Mouse (Mus musculus): Measurements from ENCODE around the gene Cox6a1.
"Not testable (repeated sequence)": the region's sequence is repeated elsewhere in the genome, so short reads cannot be mapped to it uniquely, and the experiment has no call there.

Cox6a1 gene

DNA sequence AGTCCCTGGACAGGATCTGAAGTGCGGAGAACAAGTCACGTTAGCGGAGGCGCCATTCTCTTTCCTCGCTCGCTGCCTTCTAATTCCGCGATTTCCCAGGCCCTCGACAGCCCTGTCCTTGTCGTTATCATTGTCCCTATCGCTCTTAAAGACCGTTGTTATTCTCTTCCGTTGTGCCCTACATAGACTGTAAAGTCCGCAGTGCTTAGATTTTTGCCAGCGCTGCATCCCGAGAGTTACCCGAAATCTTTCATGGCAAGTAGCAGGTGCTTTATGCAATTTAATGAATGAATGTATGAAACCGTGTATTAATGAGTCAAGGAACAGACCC lies 409 bp upstream of the Cox6a1 start:
- no peak for DNase-seq (ENCODE audit: extremely low read depth, insufficient read length, low spot score)

DNA sequence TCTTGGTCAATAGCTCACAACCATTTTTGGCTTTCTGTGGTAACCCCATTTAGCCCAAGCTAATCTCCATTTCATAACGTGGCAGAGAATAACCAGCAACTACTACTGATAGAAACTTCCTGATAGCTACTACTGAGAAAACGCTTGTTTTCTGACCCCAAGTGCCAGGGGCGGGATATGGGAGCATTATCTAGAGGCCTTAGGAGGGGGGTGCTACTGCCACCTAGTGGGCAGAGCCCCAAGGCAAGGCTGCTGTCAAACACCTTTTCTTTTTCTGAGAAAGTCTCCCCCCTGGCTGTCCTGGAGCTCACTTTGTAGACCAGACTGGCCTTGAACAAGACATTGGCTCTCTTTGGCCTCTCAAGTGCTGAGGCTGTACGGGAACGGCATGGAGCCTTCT lies 1.2 kb downstream of the Cox6a1 start:
- DNase-seq (ENCODE audit: extremely low read depth, insufficient read length, low spot score) = peak; percentile 50

DNA sequence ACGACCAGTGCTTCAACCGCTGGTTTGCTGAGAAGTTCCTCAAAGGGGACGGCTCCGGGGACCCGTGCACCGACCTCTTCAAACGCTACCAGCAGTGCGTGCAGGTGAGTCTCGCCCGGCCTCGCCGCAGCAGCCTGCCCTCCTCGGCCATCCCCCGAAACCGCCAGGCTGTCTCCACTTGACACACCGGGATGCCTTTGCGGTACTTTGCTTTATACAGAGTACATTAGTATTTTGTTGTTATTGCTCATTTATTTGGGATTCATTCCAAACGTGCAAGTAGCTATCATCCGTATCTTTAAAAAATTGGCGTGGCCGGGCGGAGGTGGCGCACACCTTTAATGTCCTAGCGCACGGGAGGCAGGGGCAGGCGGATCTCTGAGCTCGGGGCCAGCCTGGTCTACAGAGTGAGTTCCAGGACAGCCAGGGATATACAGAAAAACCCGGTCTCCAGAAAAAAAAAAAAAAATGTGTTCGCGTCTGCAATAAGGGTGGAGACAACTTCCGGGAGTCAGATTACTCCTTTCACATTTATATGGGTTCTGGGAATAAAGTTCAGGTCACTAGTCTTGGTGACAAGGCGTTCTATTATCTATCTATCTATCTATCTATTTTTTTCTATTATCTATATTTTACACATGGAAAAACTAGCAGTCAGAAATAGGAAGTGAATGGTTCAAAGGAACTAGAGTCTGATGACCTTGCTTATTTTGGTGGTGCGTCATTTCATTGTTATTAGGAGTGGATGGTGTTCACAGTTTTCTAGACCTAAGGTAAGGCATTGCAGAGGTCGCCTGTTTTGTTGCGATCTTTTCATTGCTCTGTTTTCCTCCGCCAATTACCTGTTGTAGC lies 7.2 kb downstream of the Cox6a1 start:
- DNase-seq (ENCODE audit: extremely low read depth, insufficient read length, low spot score) = no peak

DNA sequence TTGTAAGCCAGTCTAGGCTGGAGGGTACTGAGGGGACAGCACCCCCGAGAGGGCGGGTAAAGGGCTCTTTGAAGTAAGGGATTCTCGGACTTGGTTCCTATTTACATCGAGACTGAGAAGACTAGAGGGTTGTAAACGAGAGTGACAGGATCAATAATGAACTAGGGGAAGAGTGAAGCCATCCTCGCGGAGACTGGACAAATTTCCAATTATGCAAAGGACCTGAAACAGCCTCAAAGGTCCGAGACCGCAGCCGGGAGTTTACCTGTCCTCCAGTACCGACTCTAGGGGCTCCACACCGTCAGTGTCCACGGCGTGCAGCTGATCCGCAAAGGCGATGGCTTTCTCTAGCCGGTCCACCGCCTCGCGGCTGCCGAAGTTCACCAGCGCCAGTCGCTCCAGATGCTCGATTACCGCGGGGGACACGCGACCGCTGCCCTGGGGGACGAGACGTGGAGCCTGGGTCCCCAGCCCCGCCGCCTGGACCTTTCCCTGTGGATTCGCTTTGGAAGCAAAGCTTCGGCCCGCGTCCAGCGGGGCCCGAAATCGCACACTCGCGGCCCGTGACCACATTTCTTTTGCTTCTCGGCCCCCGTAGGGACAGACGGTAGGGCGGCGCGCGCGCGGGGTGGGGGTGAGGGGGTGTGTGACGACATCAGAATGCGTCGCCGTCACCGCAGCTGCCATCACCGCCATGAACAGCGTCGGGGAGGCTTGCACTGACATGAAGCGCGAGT lies 8.0 kb downstream of the Cox6a1 start, which contains the start of the genes Gatc and Triap1:
TSS of gene Gatc (minus strand) at position 602 of the 737 bp plus-strand sequence.
TSS of gene Triap1 (plus strand) at position 649 of the 737 bp plus-strand sequence.
- peak; percentile 88 for DNase-seq (ENCODE audit: extremely low read depth, insufficient read length, low spot score)

DNA sequence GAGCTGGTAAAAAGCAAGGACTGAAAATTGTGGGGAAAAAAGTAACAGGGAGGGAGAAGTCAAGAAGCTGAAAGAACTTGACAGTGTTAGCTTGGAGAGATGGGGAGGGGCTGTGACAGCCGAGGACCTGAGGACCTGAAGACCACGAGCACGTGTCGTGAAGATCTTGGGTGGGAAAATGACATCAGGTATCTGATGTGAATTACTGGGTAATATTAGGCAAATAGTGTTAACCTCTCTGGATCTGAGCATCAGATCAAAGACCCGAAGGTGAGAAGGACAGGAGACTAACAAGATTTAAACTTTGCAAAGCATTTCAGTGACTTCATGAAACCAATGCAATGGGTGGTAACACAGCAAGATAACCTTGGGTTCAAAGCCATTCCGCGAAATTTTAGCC lies 8.8 kb downstream of the Cox6a1 start:
- no peak for DNase-seq (ENCODE audit: extremely low read depth, insufficient read length, low spot score)

DNA sequence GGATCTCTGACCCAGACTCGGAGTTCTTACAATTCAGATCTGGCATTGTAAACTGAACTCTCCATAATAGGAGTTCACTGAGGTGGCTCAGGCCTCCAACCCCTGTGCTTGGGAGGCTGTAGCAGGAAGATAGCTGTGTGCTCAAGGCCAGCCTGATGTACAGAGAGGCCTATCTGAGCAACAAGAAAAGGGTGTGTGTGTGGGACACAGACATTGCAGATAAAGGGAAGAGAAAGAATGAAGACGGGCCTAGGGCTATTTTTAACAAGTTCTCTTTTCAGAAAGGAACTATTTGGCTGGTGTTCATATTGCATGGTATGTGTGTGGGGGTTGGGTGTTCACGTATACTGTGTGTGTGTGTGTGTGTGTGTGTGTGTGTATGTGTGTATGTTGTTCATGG lies 15.2 kb downstream of the Cox6a1 start:
- DNase-seq (ENCODE audit: extremely low read depth, insufficient read length, low spot score) = no peak

DNA sequence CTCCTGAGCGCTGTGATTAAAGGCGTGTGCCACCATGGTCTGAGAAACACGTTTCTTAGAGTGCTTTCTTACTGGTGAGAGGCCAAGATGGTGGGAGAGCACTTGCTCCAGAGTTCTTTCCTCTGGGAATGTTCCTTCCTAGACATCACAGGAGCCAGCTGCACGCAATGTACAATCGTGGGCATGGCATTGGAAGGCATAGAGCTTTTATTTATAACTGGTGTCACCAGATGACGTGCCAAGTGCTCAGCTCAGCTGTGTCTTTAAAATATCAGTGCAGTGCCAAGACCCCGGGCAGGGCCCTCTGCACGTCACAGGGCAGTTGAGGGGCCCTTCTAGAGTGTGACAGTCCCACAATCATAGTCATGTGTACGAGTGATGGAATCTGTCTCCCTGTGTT lies 17.8 kb downstream of the Cox6a1 start:
- DNase-seq (ENCODE audit: extremely low read depth, insufficient read length, low spot score) = no peak

DNA sequence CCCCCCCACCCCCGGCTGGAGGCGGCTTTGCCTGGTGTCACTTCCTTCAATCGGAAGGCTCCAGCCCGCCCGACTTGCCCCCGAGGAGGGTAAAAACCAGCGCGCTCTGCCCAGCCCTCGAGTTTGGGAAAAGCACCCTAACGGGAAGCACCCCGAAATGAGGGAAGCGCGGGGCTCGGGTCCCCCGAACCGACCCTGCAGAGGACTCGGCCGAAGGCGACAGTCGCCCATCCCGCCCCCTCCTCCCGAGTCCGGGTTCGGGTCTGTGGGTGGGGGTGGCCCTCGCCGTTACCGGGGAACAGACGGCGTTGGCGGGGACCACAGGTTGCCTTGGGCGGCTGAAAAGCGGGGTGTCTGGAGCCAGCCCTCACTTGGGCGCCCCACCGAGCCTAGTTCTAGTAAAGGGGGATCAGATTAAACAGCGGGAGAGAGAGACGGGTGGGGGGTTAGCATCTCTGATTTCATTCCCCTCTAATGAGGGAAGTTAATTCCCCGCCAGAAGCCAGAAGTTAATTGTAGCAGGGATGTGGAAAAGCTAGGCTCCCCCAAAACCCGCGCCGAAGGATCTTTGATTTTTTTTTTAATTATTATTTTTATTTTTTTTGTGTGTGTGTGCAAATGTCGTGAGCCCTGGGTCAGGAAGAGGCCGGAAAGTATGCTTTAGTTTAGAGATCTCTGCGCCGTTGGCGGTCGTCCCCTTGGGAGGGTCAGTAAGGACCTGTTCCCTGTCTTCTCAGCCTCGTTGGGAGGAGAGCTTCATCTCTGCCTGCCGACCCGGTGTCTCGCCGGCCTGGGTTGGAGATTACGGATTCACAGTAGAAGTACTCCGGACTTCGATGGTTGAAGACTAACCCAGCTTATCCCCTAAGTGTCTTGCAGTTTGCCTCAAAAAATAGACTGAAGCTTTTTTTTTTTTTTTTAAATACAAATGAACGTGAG lies 20.9 kb downstream of the Cox6a1 start:
- peak; percentile 22 for DNase-seq (ENCODE audit: extremely low read depth, insufficient read length, low spot score)

DNA sequence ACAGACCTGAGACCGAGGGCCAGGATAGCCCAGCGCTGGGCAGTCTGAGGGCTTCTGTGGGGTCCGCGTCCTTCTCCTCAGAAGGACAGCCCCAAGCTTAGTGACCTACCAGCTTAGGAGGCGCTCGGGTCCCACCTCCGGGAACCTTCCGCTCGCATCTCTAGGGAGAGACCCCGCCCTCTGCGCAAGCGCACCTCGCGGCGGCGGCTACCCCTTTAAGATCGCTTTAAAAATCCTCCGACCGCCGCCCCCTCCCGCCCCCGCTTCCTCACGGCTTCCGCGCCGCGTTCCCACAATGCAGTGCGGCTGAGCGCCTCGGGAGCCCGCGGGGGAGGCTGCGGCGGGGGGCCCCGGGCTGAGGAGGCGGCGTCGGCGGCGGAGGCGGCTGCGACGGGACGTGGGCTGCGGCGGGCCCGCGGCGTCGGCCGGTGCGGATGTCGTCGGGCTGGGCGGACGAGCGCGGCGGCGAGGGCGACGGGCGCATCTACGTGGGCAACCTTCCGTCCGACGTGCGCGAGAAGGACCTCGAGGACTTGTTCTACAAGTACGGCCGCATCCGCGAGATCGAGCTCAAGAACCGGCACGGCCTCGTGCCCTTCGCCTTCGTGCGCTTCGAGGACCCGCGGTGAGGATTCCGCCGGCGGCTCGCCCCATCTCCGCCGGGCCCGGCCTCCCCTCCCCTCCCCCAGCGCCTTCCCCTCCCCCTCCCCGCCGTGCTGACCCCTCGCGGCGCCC lies 21.7 kb downstream of the Cox6a1 start, which contains the start of gene Srsf9:
TSS of gene Srsf9 (plus strand) at position 303 of the 735 bp plus-strand sequence.
- DNase-seq (ENCODE audit: extremely low read depth, insufficient read length, low spot score) = peak; percentile 92

DNA sequence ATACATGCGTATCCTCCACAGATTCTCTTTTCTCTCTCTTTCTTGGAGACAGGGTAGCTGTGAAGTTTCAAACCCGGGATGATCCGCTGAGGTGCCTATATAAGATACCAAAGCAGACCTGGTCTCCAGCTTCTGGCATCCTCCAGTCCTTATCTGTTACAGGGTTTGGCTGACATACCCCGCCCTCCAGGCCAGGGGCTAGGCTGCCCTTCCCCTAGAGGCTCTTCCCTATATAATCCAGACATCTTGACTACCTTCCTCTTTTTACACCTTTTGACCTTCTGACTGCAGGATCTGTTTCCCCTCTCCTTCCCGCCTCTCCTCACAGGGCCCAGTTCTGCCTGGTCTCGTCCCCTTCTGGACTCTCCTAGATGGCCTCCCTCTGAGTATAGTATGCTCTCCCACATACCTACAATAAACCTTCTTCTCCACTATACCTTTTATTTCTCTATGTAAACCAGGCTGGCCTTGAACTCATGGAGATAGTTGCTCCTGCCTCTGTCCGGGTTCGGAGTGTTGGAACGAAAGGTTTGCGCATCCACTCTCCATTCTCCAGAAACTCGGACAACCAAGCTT lies 22.4 kb downstream of the Cox6a1 start:
- no peak for DNase-seq (ENCODE audit: extremely low read depth, insufficient read length, low spot score)

DNA sequence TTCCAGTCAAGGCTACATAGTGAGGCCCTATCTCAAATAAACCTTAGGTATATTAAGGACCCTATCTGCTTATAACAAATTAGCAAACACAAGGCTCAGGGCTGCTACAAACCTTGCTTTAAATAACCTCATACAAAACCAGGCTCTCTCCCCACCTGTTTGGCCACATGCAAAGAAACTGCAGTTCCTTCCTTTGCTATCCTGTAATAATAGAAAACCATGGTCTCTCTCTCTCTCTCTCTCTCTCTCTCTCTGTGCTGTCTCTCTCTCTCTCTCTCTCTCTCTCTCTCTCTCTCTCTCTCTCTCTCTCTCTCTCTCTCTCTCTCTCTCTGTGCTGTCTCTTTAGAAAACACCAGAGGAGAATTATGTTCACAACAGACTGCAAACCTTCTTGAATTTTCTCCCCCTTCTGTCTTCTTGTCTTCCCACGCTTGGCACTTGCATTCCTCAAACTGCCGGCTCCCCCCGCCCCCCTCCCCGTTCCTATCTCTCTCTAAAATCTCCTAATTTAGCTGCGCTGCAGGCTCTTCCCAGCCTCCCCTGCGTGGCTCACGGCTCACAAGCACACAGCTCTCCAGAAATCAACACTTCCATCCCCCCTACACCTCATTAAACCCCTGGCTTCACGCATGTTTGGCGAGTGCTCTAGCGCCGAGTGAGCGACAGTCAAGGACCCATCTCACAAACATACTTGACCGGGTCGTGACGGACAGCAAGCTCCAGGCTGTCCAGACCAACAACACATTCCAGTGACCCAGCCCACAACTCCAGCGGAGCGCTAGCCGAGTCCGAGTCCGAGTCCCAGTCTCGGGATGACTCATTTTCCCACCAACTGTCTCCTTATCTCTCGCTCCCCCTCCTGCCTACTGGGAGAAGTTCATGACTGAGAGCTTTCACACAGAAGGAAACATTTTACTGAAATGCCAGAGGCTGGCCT lies 29.5 kb downstream of the Cox6a1 start:
- peak; percentile 86 for DNase-seq (ENCODE audit: extremely low read depth, insufficient read length, low spot score)

DNA sequence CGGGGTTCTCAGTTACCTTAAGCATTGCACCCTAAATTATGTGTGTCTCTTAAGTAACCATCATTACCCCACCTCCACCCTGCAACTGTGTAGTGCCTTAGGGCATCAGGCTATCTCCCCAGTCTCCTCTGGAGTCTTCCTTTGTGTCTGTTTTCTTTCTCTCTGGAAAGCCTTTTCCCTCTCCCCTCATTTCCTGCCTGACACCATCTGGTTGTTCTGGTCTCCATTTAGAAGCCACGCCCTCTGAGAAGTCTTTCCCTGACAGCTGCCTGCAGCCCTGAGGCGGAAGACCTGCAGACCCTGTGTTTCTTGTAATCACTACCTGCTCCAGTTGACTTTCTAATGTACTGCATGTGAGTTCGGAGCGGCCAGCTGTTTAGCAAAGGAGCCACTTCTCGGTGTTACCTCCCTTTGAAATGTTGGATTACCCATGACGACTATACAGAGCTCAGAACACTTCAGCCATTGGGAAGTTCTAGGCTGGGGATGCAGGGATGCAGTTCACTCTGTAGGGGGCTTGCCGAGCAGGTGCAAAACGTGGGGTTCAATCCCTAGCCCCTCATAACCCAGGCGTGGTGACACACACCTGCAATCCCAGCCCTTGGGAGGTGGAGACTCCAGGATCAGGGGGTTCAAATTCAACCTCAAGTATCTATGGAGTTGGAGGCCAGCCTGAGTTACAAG lies 31.0 kb downstream of the Cox6a1 start:
- DNase-seq (ENCODE audit: extremely low read depth, insufficient read length, low spot score) = no peak

DNA sequence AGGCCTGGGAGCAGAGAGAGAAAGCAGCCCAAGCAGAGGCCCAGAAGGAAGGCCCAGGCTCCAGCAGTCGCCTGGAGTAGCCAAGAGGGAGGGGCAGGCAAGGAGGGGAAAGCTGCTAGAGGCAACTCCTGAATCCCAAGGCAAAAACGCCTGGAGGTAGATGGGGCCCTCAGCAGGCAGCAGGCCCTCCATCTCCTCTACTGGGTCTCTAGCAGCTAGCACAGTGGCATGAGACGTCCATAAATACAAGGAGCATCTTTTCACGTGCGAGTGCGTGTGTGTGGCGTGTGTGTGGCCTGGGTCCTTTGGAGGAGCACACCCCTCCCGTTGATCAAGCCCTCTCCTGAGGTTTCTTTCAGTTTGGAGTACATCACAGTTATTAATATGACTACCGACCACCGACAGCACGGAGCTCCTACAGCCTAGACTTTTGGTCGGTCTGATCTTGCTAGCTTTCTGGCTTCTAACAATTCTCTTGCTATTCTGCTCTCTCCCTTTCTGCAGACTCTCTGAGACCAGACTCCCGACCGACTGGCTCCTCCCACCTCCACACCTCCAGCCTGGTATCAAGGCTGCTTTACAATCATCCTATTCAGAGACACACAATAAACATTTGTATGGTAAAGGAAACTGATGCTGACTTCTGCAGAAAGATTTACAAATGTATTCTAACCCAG lies 31.7 kb downstream of the Cox6a1 start:
- no peak for DNase-seq (ENCODE audit: extremely low read depth, insufficient read length, low spot score)

DNA sequence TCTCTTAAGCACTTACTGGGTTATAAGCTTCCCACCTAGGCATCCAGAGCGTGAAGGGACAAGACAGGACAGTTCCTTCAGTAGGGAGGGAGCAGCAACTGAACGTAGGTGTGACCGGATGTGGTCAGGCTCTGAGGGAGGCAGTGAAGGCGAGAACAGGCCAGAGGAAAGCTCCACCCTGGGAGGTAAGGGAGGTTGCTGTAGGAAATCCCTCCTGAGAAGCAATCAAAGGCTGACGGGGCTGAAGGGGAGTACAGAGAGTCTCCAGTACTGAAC lies 35.2 kb downstream of the Cox6a1 start:
- DNase-seq (ENCODE audit: extremely low read depth, insufficient read length, low spot score) = no peak

DNA sequence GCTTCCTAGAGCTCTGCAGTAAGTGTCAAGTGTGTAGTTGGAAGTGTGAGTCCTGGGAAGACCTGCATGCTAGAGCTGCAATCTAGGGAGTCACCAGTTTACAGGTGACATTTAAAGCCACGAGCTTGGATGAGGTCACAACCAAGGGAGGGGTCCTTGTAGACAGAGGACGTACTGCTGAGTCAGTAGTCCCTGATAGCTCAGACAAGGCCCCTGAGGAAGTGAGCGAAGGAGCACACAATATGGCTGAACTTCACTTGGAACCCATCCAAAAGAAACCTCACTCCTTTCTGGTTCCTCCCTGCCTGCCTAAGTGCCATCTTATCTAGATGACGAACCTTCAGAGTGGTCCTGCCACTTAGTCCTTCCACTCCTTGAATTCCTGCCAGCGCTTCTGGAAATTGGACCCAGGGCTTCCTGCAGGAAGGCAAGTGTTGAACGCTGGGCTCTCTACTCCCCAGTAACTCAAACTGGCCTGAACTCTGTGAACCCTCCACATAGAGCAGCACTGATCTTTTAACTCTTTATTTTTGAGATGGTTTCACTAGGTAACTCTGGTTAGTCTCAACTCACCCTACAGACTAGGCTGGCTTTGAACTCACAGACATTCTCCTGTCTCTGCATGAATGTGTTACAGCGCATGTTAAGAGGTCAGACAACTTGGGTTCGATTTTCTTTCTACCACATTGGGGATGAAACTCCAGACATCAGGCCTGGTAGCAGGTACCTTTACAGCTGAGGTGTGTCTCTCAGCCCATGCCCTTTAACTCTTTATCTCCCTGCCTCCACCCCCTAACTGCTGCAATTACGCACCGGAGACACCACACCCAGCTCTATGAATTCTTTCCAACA lies 35.7 kb downstream of the Cox6a1 start:
- DNase-seq (ENCODE audit: extremely low read depth, insufficient read length, low spot score) = no peak

DNA sequence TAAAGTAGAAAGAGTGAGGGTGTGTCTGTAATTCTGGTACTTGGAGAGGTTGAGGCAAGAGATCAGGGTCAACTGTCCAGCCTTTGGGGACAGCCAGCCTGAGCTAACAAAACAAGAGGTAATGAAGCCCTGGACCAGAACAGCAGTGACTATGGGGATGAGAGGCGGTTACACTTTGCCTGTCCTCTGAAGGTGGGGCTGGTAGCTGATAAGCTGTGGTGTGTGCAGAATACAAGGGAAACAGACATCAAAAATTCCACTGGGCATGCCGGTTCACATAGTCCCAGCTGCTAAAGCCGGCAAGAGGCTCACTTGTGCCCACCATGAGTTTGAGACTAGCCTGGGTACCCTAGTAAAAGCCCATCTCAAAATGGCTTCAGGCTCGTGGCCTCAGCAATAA lies 36.4 kb downstream of the Cox6a1 start:
- DNase-seq (ENCODE audit: extremely low read depth, insufficient read length, low spot score) = no peak

DNA sequence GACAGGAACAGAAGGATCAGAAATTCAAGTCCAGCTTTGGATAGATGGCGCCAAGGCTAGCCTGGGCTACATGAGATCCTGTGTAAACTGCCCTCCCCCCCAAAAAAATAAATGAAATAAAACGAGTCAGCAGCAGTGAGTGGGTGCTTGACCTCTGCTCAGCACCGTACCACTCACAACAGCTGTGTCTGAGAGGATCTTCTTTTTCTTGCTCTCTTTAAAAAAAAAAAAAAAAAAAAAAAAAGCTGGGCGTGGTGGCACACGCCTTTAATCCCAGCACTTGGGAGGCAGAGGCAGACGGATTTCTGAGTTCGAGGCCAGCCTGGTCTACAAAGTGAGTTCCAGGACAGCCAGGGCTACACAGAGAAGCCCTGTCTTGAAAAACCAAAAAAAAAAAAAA lies 46.6 kb downstream of the Cox6a1 start:
- DNase-seq (ENCODE audit: extremely low read depth, insufficient read length, low spot score) = not testable (repeated sequence)
